Mouse (Mus musculus): ENCODE results near the gene Gm49354. TPM values are rescaled to one million over a fixed set of nuclear protein-coding genes. Genes with fewer than 3 reads are reported as not detected.
"Not testable (repeated sequence)": the region's sequence is repeated elsewhere in the genome, so short reads cannot be mapped to it uniquely, and the experiment has no call there.

Gm49354 gene
- total and polyA plus RNA-seq, 3 experiments: not detected

GRCm38 (mm10) chr13:59745462-59745861, 36.6 kb downstream of the Gm49354 start:
- Histone ChIP-seq H3K4me1 (ENCODE audit: control insufficient read depth, insufficient read depth, low read length) (no peaks in the 10 kb centered on the region), H3K79me2 (replicated peaks; ENCODE audit: control insufficient read depth, insufficient read depth, low read length) (no peaks in the 10 kb centered on the region), H3K9ac (ENCODE audit: low read depth, low read length) (no peak overlapping the region), H3K36me3 (ENCODE audit: control insufficient read depth, insufficient read depth, low read length) (no peaks in the 10 kb centered on the region), H3K4me3 (no peak overlapping the region), H3K27me3 (ENCODE audit: control insufficient read depth, insufficient read depth, low read length) (no peaks in the 10 kb centered on the region), H3K27ac (no peak overlapping the region)
- no peak for DNase-seq
- intact Hi-C loops (cut with DNase I): no loop called here
- WGBS: 53% methylated on average over 6 of the region's 6 CpGs
- TF ChIP-seq POLR2A (IDR thresholded peaks at IDR 0.05; ENCODE audit: insufficient read depth, low read depth, low read length): no peak
- no peak for TF ChIP-seq CTCF (IDR thresholded peaks at IDR 0.05)
- TF ChIP-seq EP300 (IDR thresholded peaks at IDR 0.05; ENCODE audit: insufficient read depth, low read depth, low read length): no peak

- no peak overlapping the region for H3K9ac ChIP-seq (ENCODE audit: low read depth, low read length)
- H3K4me3 ChIP-seq: no peak overlapping the region
- H3K79me2 ChIP-seq (replicated peaks; ENCODE audit: control insufficient read depth, insufficient read depth, low read length): no peaks in the 10 kb centered on the region
- H3K27ac ChIP-seq: no peak overlapping the region
- peak in 1 of 2 experiments; percentile 28 for DNase-seq
- no peaks in the 10 kb centered on the region for H3K36me3 ChIP-seq (ENCODE audit: control insufficient read depth, insufficient read depth, low read length)
- intact Hi-C loops (cut with DNase I): no loop called here
- 61% methylated on average over 10 of the region's 10 CpGs for WGBS
- TF ChIP-seq POLR2A (IDR thresholded peaks at IDR 0.05; ENCODE audit: insufficient read depth, low read depth, low read length) (no peak), EP300 (IDR thresholded peaks at IDR 0.05; ENCODE audit: insufficient read depth, low read depth, low read length) (no peak), CTCF (IDR thresholded peaks at IDR 0.05) (peak; percentile 57)
- H3K27me3 ChIP-seq (ENCODE audit: control insufficient read depth, insufficient read depth, low read length): no peaks in the 10 kb centered on the region
- H3K4me1 ChIP-seq (ENCODE audit: control insufficient read depth, insufficient read depth, low read length): no peaks in the 10 kb centered on the region
These were observed 40.3 kb downstream of the Gm49354 start for GRCm38 (mm10) chr13:59741697-59742096.

- Histone ChIP-seq H3K4me1 (ENCODE audit: control insufficient read depth, insufficient read depth, low read length) (no peaks in the 10 kb centered on the region), H3K4me3 (no peak overlapping the region), H3K27me3 (ENCODE audit: control insufficient read depth, insufficient read depth, low read length) (no peaks in the 10 kb centered on the region), H3K79me2 (replicated peaks; ENCODE audit: control insufficient read depth, insufficient read depth, low read length) (no peaks in the 10 kb centered on the region), H3K27ac (no peak overlapping the region), H3K9ac (ENCODE audit: low read depth, low read length) (no peak overlapping the region), H3K36me3 (ENCODE audit: control insufficient read depth, insufficient read depth, low read length) (no peaks in the 10 kb centered on the region)
- intact Hi-C loops (cut with DNase I): no loop called here
- DNase-seq: peak; percentile 54 to 66
- TF ChIP-seq POLR2A (IDR thresholded peaks at IDR 0.05; ENCODE audit: insufficient read depth, low read depth, low read length): no peak
- 15% methylated on average over 11 of the region's 11 CpGs for WGBS
These were observed 40.9 kb downstream of the Gm49354 start for GRCm38 (mm10) chr13:59741096-59741495.

- intact Hi-C loops (cut with DNase I): no loop called here
- WGBS: 95% methylated on average over 4 of the region's 4 CpGs
- TF ChIP-seq POLR2A (IDR thresholded peaks at IDR 0.05; ENCODE audit: insufficient read depth, low read depth, low read length) (no peak), CTCF (IDR thresholded peaks at IDR 0.05) (no peak), EP300 (IDR thresholded peaks at IDR 0.05; ENCODE audit: insufficient read depth, low read depth, low read length) (no peak)
These were observed 42.6 kb downstream of the Gm49354 start for GRCm38 (mm10) chr13:59739397-59739796.

GRCm38 (mm10) chr13:59738455-59738854, 43.6 kb downstream of the Gm49354 start:
- intact Hi-C loops (cut with DNase I): no loop called here
- 82% methylated on average over 2 of the region's 2 CpGs for WGBS

More at GRCm38 (mm10) chr13:59739397-59739796, 42.6 kb downstream of the Gm49354 start:
- Histone ChIP-seq H3K27me3 (ENCODE audit: control insufficient read depth, insufficient read depth, low read length) (no peaks in the 10 kb centered on the region), H3K9ac (ENCODE audit: low read depth, low read length) (no peak overlapping the region), H3K4me3 (no peak overlapping the region), H3K36me3 (ENCODE audit: control insufficient read depth, insufficient read depth, low read length) (no peaks in the 10 kb centered on the region), H3K4me1 (ENCODE audit: control insufficient read depth, insufficient read depth, low read length) (no peaks in the 10 kb centered on the region), H3K79me2 (replicated peaks; ENCODE audit: control insufficient read depth, insufficient read depth, low read length) (no peaks in the 10 kb centered on the region), H3K27ac (no peak overlapping the region)
- no peak for DNase-seq

GRCm38 (mm10) chr13:59735190-59735589, 46.9 kb downstream of the Gm49354 start:
- H3K79me2 ChIP-seq (replicated peaks; ENCODE audit: control insufficient read depth, insufficient read depth, low read length): no peaks in the 10 kb centered on the region

More at GRCm38 (mm10) chr13:59738455-59738854, 43.6 kb downstream of the Gm49354 start:
- Histone ChIP-seq H3K9ac (ENCODE audit: low read depth, low read length) (no peak overlapping the region), H3K27ac (no peak overlapping the region), H3K27me3 (ENCODE audit: control insufficient read depth, insufficient read depth, low read length) (no peaks in the 10 kb centered on the region), H3K36me3 (ENCODE audit: control insufficient read depth, insufficient read depth, low read length) (no peaks in the 10 kb centered on the region), H3K4me3 (no peak overlapping the region), H3K79me2 (replicated peaks; ENCODE audit: control insufficient read depth, insufficient read depth, low read length) (no peaks in the 10 kb centered on the region), H3K4me1 (ENCODE audit: control insufficient read depth, insufficient read depth, low read length) (no peaks in the 10 kb centered on the region)
- no peak for DNase-seq
- TF ChIP-seq POLR2A (IDR thresholded peaks at IDR 0.05; ENCODE audit: insufficient read depth, low read depth, low read length): no peak
- TF ChIP-seq CTCF (IDR thresholded peaks at IDR 0.05): no peak
- no peak for TF ChIP-seq EP300 (IDR thresholded peaks at IDR 0.05; ENCODE audit: insufficient read depth, low read depth, low read length)

GRCm38 (mm10) chr13:59734347-59734746, 47.7 kb downstream of the Gm49354 start:
- not testable (repeated sequence) for H3K9ac ChIP-seq (ENCODE audit: low read depth, low read length); H3K27me3 ChIP-seq (ENCODE audit: control insufficient read depth, insufficient read depth, low read length); H3K27ac ChIP-seq; H3K36me3 ChIP-seq (ENCODE audit: control insufficient read depth, insufficient read depth, low read length); H3K4me1 ChIP-seq (ENCODE audit: control insufficient read depth, insufficient read depth, low read length); H3K4me3 ChIP-seq; DNase-seq; H3K79me2 ChIP-seq (replicated peaks; ENCODE audit: control insufficient read depth, insufficient read depth, low read length)
- WGBS: 22% methylated on average over 6 of the region's 6 CpGs
- intact Hi-C loops (cut with DNase I): loop anchor here (5.0 kb wide), 1 partner anchor 662 kb away; no protein-coding TSS in a partner anchor

More at GRCm38 (mm10) chr13:59735190-59735589, 46.9 kb downstream of the Gm49354 start:
- no peak for DNase-seq
- no peak overlapping the region for H3K4me3 ChIP-seq
- no peak overlapping the region for H3K9ac ChIP-seq (ENCODE audit: low read depth, low read length)
- H3K27me3 ChIP-seq (ENCODE audit: control insufficient read depth, insufficient read depth, low read length): no peaks in the 10 kb centered on the region
- no peaks in the 10 kb centered on the region for H3K36me3 ChIP-seq (ENCODE audit: control insufficient read depth, insufficient read depth, low read length)
- TF ChIP-seq CTCF (IDR thresholded peaks at IDR 0.05) (no peak), EP300 (IDR thresholded peaks at IDR 0.05; ENCODE audit: insufficient read depth, low read depth, low read length) (no peak), POLR2A (IDR thresholded peaks at IDR 0.05; ENCODE audit: insufficient read depth, low read depth, low read length) (no peak)
- intact Hi-C loops (cut with DNase I): no loop called here
- no peak overlapping the region for H3K27ac ChIP-seq
- no peaks in the 10 kb centered on the region for H3K4me1 ChIP-seq (ENCODE audit: control insufficient read depth, insufficient read depth, low read length)
- WGBS: 28% methylated on average over 3 of the region's 3 CpGs

Measured in heart, adult 2 months (tissue).